Mouse (Mus musculus): ENCODE data around the gene Slc23a2. TPM values are rescaled to one million over a fixed set of nuclear protein-coding genes. Genes with fewer than 3 reads are reported as not detected.

Slc23a2 gene
- polyA plus RNA-seq, 2 experiments = 1.6 to 2.3 TPM

- ATAC-seq (ENCODE audit: insufficient read depth) = no peak
Observed at GRCm38 (mm10) chr2:132111905-132112304, 33.0 kb downstream of the Slc23a2 start.

GRCm38 (mm10) chr2:132111266-132111665 lies 33.6 kb downstream of the Slc23a2 start:
- H3K9me3 ChIP-seq (ENCODE audit: control insufficient read depth, low read length) = no peaks in the 10 kb centered on the region
- no peak overlapping the region for H3K9ac ChIP-seq (replicated peaks)
- DNase-seq (ENCODE audit: low read depth in 3 of 3, low spot score in 3 of 3) = no peak
- H3K27ac ChIP-seq = no peak overlapping the region
- WGBS (ENCODE audit: insufficient replicate concordance) = 39% methylated on average over 9 of the region's 9 CpGs
- H3K4me2 ChIP-seq (ENCODE audit: low read depth) = no peak overlapping the region
- no peak for ATAC-seq (ENCODE audit: insufficient read depth)
- TF ChIP-seq CTCF (IDR thresholded peaks at IDR 0.05; ENCODE audit: low read depth) = peak; percentile 68
- no peak for TF ChIP-seq EP300 (IDR thresholded peaks at IDR 0.05; ENCODE audit: low read depth)
- no peaks in the 10 kb centered on the region for H3K36me3 ChIP-seq (replicated peaks; ENCODE audit: control insufficient read depth, insufficient read depth, low read depth)
- H3K27me3 ChIP-seq (ENCODE audit: control insufficient read depth, insufficient read depth, low read length) = no peaks in the 10 kb centered on the region
- H3K4me1 ChIP-seq (replicated peaks; ENCODE audit: control insufficient read depth in 2 of 2, insufficient read depth in 2 of 2, low read length in 1 of 2) = peaks cover 0 to 6% of the 10 kb centered on the region in 2 experiments; a peak in 2 of 4 replicates
- no peak overlapping the region for H3K4me3 ChIP-seq (ENCODE audit: insufficient read depth in 1 of 2, low read depth in 2 of 2, low read length in 2 of 2)

More at GRCm38 (mm10) chr2:132111905-132112304, 33.0 kb downstream of the Slc23a2 start:
- Histone ChIP-seq H3K9me3 (ENCODE audit: control insufficient read depth, low read length) (no peaks in the 10 kb centered on the region), H3K4me1 (replicated peaks; ENCODE audit: control insufficient read depth in 2 of 2, insufficient read depth in 2 of 2, low read length in 1 of 2) (peaks cover 0 to 4% of the 10 kb centered on the region in 2 experiments; a peak in 2 of 4 replicates), H3K27me3 (ENCODE audit: control insufficient read depth, insufficient read depth, low read length) (no peaks in the 10 kb centered on the region), H3K4me2 (ENCODE audit: low read depth) (no peak overlapping the region), H3K27ac (no peak overlapping the region), H3K36me3 (replicated peaks; ENCODE audit: control insufficient read depth, insufficient read depth, low read depth) (no peaks in the 10 kb centered on the region), H3K4me3 (ENCODE audit: insufficient read depth in 1 of 2, low read depth in 2 of 2, low read length in 2 of 2) (no peak overlapping the region), H3K9ac (replicated peaks) (no peak overlapping the region)
- DNase-seq (ENCODE audit: low read depth in 3 of 3, low spot score in 3 of 3) = no peak
- TF ChIP-seq CTCF (IDR thresholded peaks at IDR 0.05; ENCODE audit: low read depth) (no peak), EP300 (IDR thresholded peaks at IDR 0.05; ENCODE audit: low read depth) (no peak)
- WGBS (ENCODE audit: insufficient replicate concordance) = 49% methylated on average over 2 of the region's 2 CpGs

GRCm38 (mm10) chr2:132110702-132111101 lies 34.2 kb downstream of the Slc23a2 start:
- no peak overlapping the region for H3K9ac ChIP-seq (replicated peaks)
- DNase-seq (ENCODE audit: low read depth in 3 of 3, low spot score in 3 of 3) (peak in 1 of 3 experiments; percentile 20), ATAC-seq (ENCODE audit: insufficient read depth) (no peak)
- H3K27me3 ChIP-seq (ENCODE audit: control insufficient read depth, insufficient read depth, low read length) = no peaks in the 10 kb centered on the region
- H3K4me3 ChIP-seq (ENCODE audit: insufficient read depth in 1 of 2, low read depth in 2 of 2, low read length in 2 of 2) = no peak overlapping the region
- TF ChIP-seq CTCF (IDR thresholded peaks at IDR 0.05; ENCODE audit: low read depth) (no peak), EP300 (IDR thresholded peaks at IDR 0.05; ENCODE audit: low read depth) (no peak)
- H3K36me3 ChIP-seq (replicated peaks; ENCODE audit: control insufficient read depth, insufficient read depth, low read depth) = no peaks in the 10 kb centered on the region
- no peak overlapping the region for H3K27ac ChIP-seq
- H3K4me2 ChIP-seq (ENCODE audit: low read depth) = no peak overlapping the region
- H3K9me3 ChIP-seq (ENCODE audit: control insufficient read depth, low read length) = no peaks in the 10 kb centered on the region
- peaks cover 0 to 7% of the 10 kb centered on the region in 2 experiments; a peak in 2 of 4 replicates for H3K4me1 ChIP-seq (replicated peaks; ENCODE audit: control insufficient read depth in 2 of 2, insufficient read depth in 2 of 2, low read length in 1 of 2)
- WGBS (ENCODE audit: insufficient replicate concordance) = 30% methylated on average over 3 of the region's 3 CpGs

- no peak overlapping the region for H3K9ac ChIP-seq (replicated peaks)
- no peak overlapping the region for H3K27ac ChIP-seq
- no peak overlapping the region for H3K4me3 ChIP-seq (ENCODE audit: insufficient read depth in 1 of 2, low read depth in 2 of 2, low read length in 2 of 2)
- no peak for TF ChIP-seq EP300 (IDR thresholded peaks at IDR 0.05; ENCODE audit: low read depth)
- TF ChIP-seq CTCF (IDR thresholded peaks at IDR 0.05; ENCODE audit: low read depth) = no peak
- DNase-seq (ENCODE audit: low read depth in 3 of 3, low spot score in 3 of 3) = no peak
- H3K9me3 ChIP-seq (ENCODE audit: control insufficient read depth, low read length) = no peaks in the 10 kb centered on the region
- H3K4me2 ChIP-seq (ENCODE audit: low read depth) = no peak overlapping the region
- H3K4me1 ChIP-seq (replicated peaks; ENCODE audit: control insufficient read depth in 2 of 2, insufficient read depth in 2 of 2, low read length in 1 of 2) = peaks cover 0 to 7% of the 10 kb centered on the region in 2 experiments; a peak in 2 of 4 replicates
- ATAC-seq (ENCODE audit: insufficient read depth) = no peak
- no peaks in the 10 kb centered on the region for H3K27me3 ChIP-seq (ENCODE audit: control insufficient read depth, insufficient read depth, low read length)
- 80% methylated on average over 9 of the region's 9 CpGs for WGBS (ENCODE audit: insufficient replicate concordance)
- no peaks in the 10 kb centered on the region for H3K36me3 ChIP-seq (replicated peaks; ENCODE audit: control insufficient read depth, insufficient read depth, low read depth)
Observed at GRCm38 (mm10) chr2:132108988-132109387, 35.9 kb downstream of the Slc23a2 start.

GRCm38 (mm10) chr2:132107611-132108010 lies 37.3 kb downstream of the Slc23a2 start:
- whole genome bisulfite sequencing (ENCODE audit: insufficient replicate concordance) = 48% methylated on average over 9 of the region's 9 CpGs
- Histone ChIP-seq H3K9ac (replicated peaks) (no peak overlapping the region), H3K36me3 (replicated peaks; ENCODE audit: control insufficient read depth, insufficient read depth, low read depth) (no peaks in the 10 kb centered on the region), H3K9me3 (ENCODE audit: control insufficient read depth, low read length) (no peaks in the 10 kb centered on the region), H3K27ac (no peak overlapping the region), H3K4me2 (ENCODE audit: low read depth) (no peak overlapping the region), H3K27me3 (ENCODE audit: control insufficient read depth, insufficient read depth, low read length) (no peaks in the 10 kb centered on the region), H3K4me1 (replicated peaks; ENCODE audit: control insufficient read depth in 2 of 2, insufficient read depth in 2 of 2, low read length in 1 of 2) (peaks cover 0 to 16% of the 10 kb centered on the region in 2 experiments; a peak in 2 of 4 replicates), H3K4me3 (ENCODE audit: insufficient read depth in 1 of 2, low read depth in 2 of 2, low read length in 2 of 2) (no peak overlapping the region)
- TF ChIP-seq EP300 (IDR thresholded peaks at IDR 0.05; ENCODE audit: low read depth) = no peak
- no peak for TF ChIP-seq CTCF (IDR thresholded peaks at IDR 0.05; ENCODE audit: low read depth)
- ATAC-seq (ENCODE audit: insufficient read depth) (no peak), DNase-seq (ENCODE audit: low read depth in 3 of 3, low spot score in 3 of 3) (no peak)

All from liver, embryonic 14.5 days (tissue).